Mouse (Mus musculus): ENCODE results near the gene Gm45233. TPM values are rescaled to one million over a fixed set of nuclear protein-coding genes. Genes with fewer than 3 reads are reported as not detected.
"Not testable (repeated sequence)": the region's sequence is repeated elsewhere in the genome, so short reads cannot be mapped to it uniquely, and the experiment has no call there.

The Gm45233 gene
- not detected in 2 replicates for polyA plus RNA-seq (2014; fragmentation: Nextera tagmentation; extraction: Ambion mirVana)

GRCm38 (mm10) chr7:43443917-43444293 is at the start of gene Gm45233, which contains the start of gene Etfb:
TSS of gene Gm45233 (plus strand) at chr7:43444128.
TSS of gene Etfb (plus strand) at chr7:43444083.
- Histone ChIP-seq H3K27me3 (ENCODE audit: control insufficient read depth, insufficient read depth, low read length) (0 out of 2 replicates have a peak, but pooled peaks cover 2% of the 10 kb centered on the region), H3K4me1 (ENCODE audit: control insufficient read depth, insufficient read depth, low read length) (peaks cover 22% of the 10 kb centered on the region), H3K4me3 (ENCODE audit: low read depth, low read length) (peak within 1 kb of the TSS; percentile 63), H3K4me2 (peak within 1 kb of the TSS; percentile 71), H3K9ac (ENCODE audit: low read depth, low read length) (peak within 1 kb of the TSS; percentile 74), H3K36me3 (ENCODE audit: control insufficient read depth, insufficient read depth, low read length) (no peaks in the 10 kb centered on the region; the same call in 1 of the 2 replicates), H3K27ac (ENCODE audit: low read depth, low read length) (peak within 1 kb of the TSS; percentile 98), H3K9me3 (replicated peaks; ENCODE audit: control insufficient read depth, low read length) (no peaks in the 10 kb centered on the region)
- ATAC-seq (replicated peaks; ENCODE audit: insufficient number of reproducible peaks, low FRiP score, low TSS enrichment), result peak; percentile 98
- WGBS (ENCODE audit: insufficient replicate concordance), result 1% methylated on average over 27 of the region's 27 CpGs

- no peaks in the 10 kb centered on the region for H3K4me1 ChIP-seq (ENCODE audit: control insufficient read depth, insufficient read depth, low read length)
- H3K9me3 ChIP-seq (replicated peaks; ENCODE audit: control insufficient read depth, low read length), result no peaks in the 10 kb centered on the region
- H3K4me3 ChIP-seq (ENCODE audit: low read depth, low read length), result no peak overlapping the region
- H3K27me3 ChIP-seq (ENCODE audit: control insufficient read depth, insufficient read depth, low read length), result no peaks in the 10 kb centered on the region
- no peaks in the 10 kb centered on the region for H3K36me3 ChIP-seq (ENCODE audit: control insufficient read depth, insufficient read depth, low read length)
- no peak overlapping the region for H3K27ac ChIP-seq (ENCODE audit: low read depth, low read length)
- 74% methylated on average over 2 of the region's 2 CpGs for WGBS (ENCODE audit: insufficient replicate concordance)
- no peak overlapping the region for H3K9ac ChIP-seq (ENCODE audit: low read depth, low read length)
- ATAC-seq (replicated peaks; ENCODE audit: insufficient number of reproducible peaks, low FRiP score, low TSS enrichment), result no peak
- no peak overlapping the region for H3K4me2 ChIP-seq
Observed at GRCm38 (mm10) chr7:43399501-43399900, 44.4 kb upstream of the Gm45233 start.

GRCm38 (mm10) chr7:43402718-43403117 is 41.2 kb upstream of the Gm45233 start:
- WGBS (ENCODE audit: insufficient replicate concordance), result 35% methylated on average over 2 of the region's 2 CpGs
- H3K27ac ChIP-seq (ENCODE audit: low read depth, low read length), result no peak overlapping the region
- ATAC-seq (replicated peaks; ENCODE audit: insufficient number of reproducible peaks, low FRiP score, low TSS enrichment), result no peak
- H3K27me3 ChIP-seq (ENCODE audit: control insufficient read depth, insufficient read depth, low read length), result no peaks in the 10 kb centered on the region
- no peak overlapping the region for H3K9ac ChIP-seq (ENCODE audit: low read depth, low read length)
- no peak overlapping the region for H3K4me2 ChIP-seq
- no peaks in the 10 kb centered on the region for H3K9me3 ChIP-seq (replicated peaks; ENCODE audit: control insufficient read depth, low read length)
- H3K4me1 ChIP-seq (ENCODE audit: control insufficient read depth, insufficient read depth, low read length), result no peaks in the 10 kb centered on the region
- H3K4me3 ChIP-seq (ENCODE audit: low read depth, low read length), result no peak overlapping the region
- H3K36me3 ChIP-seq (ENCODE audit: control insufficient read depth, insufficient read depth, low read length), result no peaks in the 10 kb centered on the region

GRCm38 (mm10) chr7:43407573-43407972 is 36.4 kb upstream of the Gm45233 start:
- Histone ChIP-seq H3K4me2 (no peak overlapping the region), H3K36me3 (ENCODE audit: control insufficient read depth, insufficient read depth, low read length) (no peaks in the 10 kb centered on the region), H3K27ac (ENCODE audit: low read depth, low read length) (no peak overlapping the region), H3K27me3 (ENCODE audit: control insufficient read depth, insufficient read depth, low read length) (no peaks in the 10 kb centered on the region), H3K9me3 (replicated peaks; ENCODE audit: control insufficient read depth, low read length) (no peaks in the 10 kb centered on the region), H3K9ac (ENCODE audit: low read depth, low read length) (no peak overlapping the region), H3K4me1 (ENCODE audit: control insufficient read depth, insufficient read depth, low read length) (no peaks in the 10 kb centered on the region), H3K4me3 (ENCODE audit: low read depth, low read length) (no peak overlapping the region)
- no peak for ATAC-seq (replicated peaks; ENCODE audit: insufficient number of reproducible peaks, low FRiP score, low TSS enrichment)
- 78% methylated on average over 3 of the region's 3 CpGs for WGBS (ENCODE audit: insufficient replicate concordance)

GRCm38 (mm10) chr7:43408131-43408553 is 35.8 kb upstream of the Gm45233 start, which contains the start of gene Siglecg:
TSS of gene Siglecg (plus strand) at chr7:43408204.
- Histone ChIP-seq H3K9ac (ENCODE audit: low read depth, low read length) (no peak within 1 kb of the TSS), H3K9me3 (replicated peaks; ENCODE audit: control insufficient read depth, low read length) (no peaks in the 10 kb centered on the region), H3K4me2 (no peak within 1 kb of the TSS), H3K4me1 (ENCODE audit: control insufficient read depth, insufficient read depth, low read length) (no peaks in the 10 kb centered on the region), H3K27me3 (ENCODE audit: control insufficient read depth, insufficient read depth, low read length) (no peaks in the 10 kb centered on the region), H3K27ac (ENCODE audit: low read depth, low read length) (no peak within 1 kb of the TSS), H3K4me3 (ENCODE audit: low read depth, low read length) (no peak within 1 kb of the TSS), H3K36me3 (ENCODE audit: control insufficient read depth, insufficient read depth, low read length) (no peaks in the 10 kb centered on the region)
- 66% methylated on average over 4 of the region's 4 CpGs for WGBS (ENCODE audit: insufficient replicate concordance)
- no peak for ATAC-seq (replicated peaks; ENCODE audit: insufficient number of reproducible peaks, low FRiP score, low TSS enrichment)

- WGBS (ENCODE audit: insufficient replicate concordance), result 48% methylated on average over 3 of the region's 3 CpGs
- no peaks in the 10 kb centered on the region for H3K36me3 ChIP-seq (ENCODE audit: control insufficient read depth, insufficient read depth, low read length)
Observed at GRCm38 (mm10) chr7:43409084-43409483, 34.8 kb upstream of the Gm45233 start.

GRCm38 (mm10) chr7:43411724-43412123 is 32.2 kb upstream of the Gm45233 start:
- not testable (repeated sequence) for H3K36me3 ChIP-seq (ENCODE audit: control insufficient read depth, insufficient read depth, low read length); H3K4me3 ChIP-seq (ENCODE audit: low read depth, low read length); H3K27ac ChIP-seq (ENCODE audit: low read depth, low read length); H3K9me3 ChIP-seq (replicated peaks; ENCODE audit: control insufficient read depth, low read length); H3K9ac ChIP-seq (ENCODE audit: low read depth, low read length); H3K4me1 ChIP-seq (ENCODE audit: control insufficient read depth, insufficient read depth, low read length); ATAC-seq (replicated peaks; ENCODE audit: insufficient number of reproducible peaks, low FRiP score, low TSS enrichment); H3K4me2 ChIP-seq; H3K27me3 ChIP-seq (ENCODE audit: control insufficient read depth, insufficient read depth, low read length)
- WGBS (ENCODE audit: insufficient replicate concordance), result 31% methylated on average over 3 of the region's 4 CpGs

More at GRCm38 (mm10) chr7:43409084-43409483, 34.8 kb upstream of the Gm45233 start:
- ATAC-seq (replicated peaks; ENCODE audit: insufficient number of reproducible peaks, low FRiP score, low TSS enrichment), result no peak
- Histone ChIP-seq H3K4me2 (no peak overlapping the region), H3K27me3 (ENCODE audit: control insufficient read depth, insufficient read depth, low read length) (no peaks in the 10 kb centered on the region), H3K27ac (ENCODE audit: low read depth, low read length) (no peak overlapping the region), H3K4me1 (ENCODE audit: control insufficient read depth, insufficient read depth, low read length) (no peaks in the 10 kb centered on the region), H3K4me3 (ENCODE audit: low read depth, low read length) (no peak overlapping the region), H3K9me3 (replicated peaks; ENCODE audit: control insufficient read depth, low read length) (no peaks in the 10 kb centered on the region), H3K9ac (ENCODE audit: low read depth, low read length) (no peak overlapping the region)

- no peak overlapping the region for H3K9ac ChIP-seq (ENCODE audit: low read depth, low read length)
- no peaks in the 10 kb centered on the region for H3K4me1 ChIP-seq (ENCODE audit: control insufficient read depth, insufficient read depth, low read length)
- H3K9me3 ChIP-seq (replicated peaks; ENCODE audit: control insufficient read depth, low read length), result no peaks in the 10 kb centered on the region
- no peak overlapping the region for H3K27ac ChIP-seq (ENCODE audit: low read depth, low read length)
- no peaks in the 10 kb centered on the region for H3K36me3 ChIP-seq (ENCODE audit: control insufficient read depth, insufficient read depth, low read length)
- no peak overlapping the region for H3K4me3 ChIP-seq (ENCODE audit: low read depth, low read length)
- no peak overlapping the region for H3K4me2 ChIP-seq
- ATAC-seq (replicated peaks; ENCODE audit: insufficient number of reproducible peaks, low FRiP score, low TSS enrichment), result no peak
- 76% methylated on average over 10 of the region's 10 CpGs for WGBS (ENCODE audit: insufficient replicate concordance)
- H3K27me3 ChIP-seq (ENCODE audit: control insufficient read depth, insufficient read depth, low read length), result no peaks in the 10 kb centered on the region
Observed at GRCm38 (mm10) chr7:43417298-43417697, 26.6 kb upstream of the Gm45233 start.

- Histone ChIP-seq H3K4me3 (ENCODE audit: low read depth, low read length) (no peak overlapping the region), H3K27me3 (ENCODE audit: control insufficient read depth, insufficient read depth, low read length) (no peaks in the 10 kb centered on the region), H3K4me2 (peak overlapping the region; percentile 47), H3K4me1 (ENCODE audit: control insufficient read depth, insufficient read depth, low read length) (no peaks in the 10 kb centered on the region), H3K36me3 (ENCODE audit: control insufficient read depth, insufficient read depth, low read length) (no peaks in the 10 kb centered on the region), H3K9me3 (replicated peaks; ENCODE audit: control insufficient read depth, low read length) (no peaks in the 10 kb centered on the region), H3K27ac (ENCODE audit: low read depth, low read length) (no peak overlapping the region), H3K9ac (ENCODE audit: low read depth, low read length) (no peak overlapping the region)
- peak; percentile 79 for ATAC-seq (replicated peaks; ENCODE audit: insufficient number of reproducible peaks, low FRiP score, low TSS enrichment)
- 11% methylated on average over 11 of the region's 11 CpGs for WGBS (ENCODE audit: insufficient replicate concordance)
Observed at GRCm38 (mm10) chr7:43422995-43423617, 20.8 kb upstream of the Gm45233 start.
